Mouse (Mus musculus): Measurements from ENCODE around the gene Khsrp.

GRCm38 (mm10) chr17:57063031-57063430 is 31.7 kb upstream of the Khsrp start:
- no peak for TF ChIP-seq CTCF (conservative IDR thresholded peaks at IDR 0.05; ENCODE audit: insufficient read depth, insufficient read length, low read depth, low read length)
- no peak for TF ChIP-seq POLR2A (IDR thresholded peaks at IDR 0.05; ENCODE audit: low read depth, low read length)

All from kidney, adult 2 months (tissue).